Mouse (Mus musculus): Measurements from ENCODE around the gene Vmo1. TPM values are rescaled to one million over a fixed set of nuclear protein-coding genes. Genes with fewer than 3 reads are reported as not detected.
"Not testable (repeated sequence)": the region's sequence is repeated elsewhere in the genome, so short reads cannot be mapped to it uniquely, and the experiment has no call there.

The Vmo1 gene
- polyA plus RNA-seq, 1 experiment from 2014 or later, result 0.42 TPM

- Histone ChIP-seq H3K4me2 (no peak overlapping the region), H3K9me3 (ENCODE audit: control insufficient read depth, low read length) (no peaks in the 10 kb centered on the region), H3K4me3 (ENCODE audit: low read depth, low read length) (no peak overlapping the region), H3K27ac (ENCODE audit: low read depth, low read length) (no peak overlapping the region), H3K4me1 (ENCODE audit: control insufficient read depth, insufficient read depth, low read length) (no peaks in the 10 kb centered on the region), H3K27me3 (ENCODE audit: control insufficient read depth, insufficient read depth, low read length) (no peaks in the 10 kb centered on the region), H3K9ac (ENCODE audit: low read length) (no peak overlapping the region), H3K36me3 (ENCODE audit: control insufficient read depth, insufficient read depth, low read length) (no peaks in the 10 kb centered on the region)
- ATAC-seq (ENCODE audit: low FRiP score) (no peak), DNase-seq (ENCODE audit: low spot score, missing footprints) (no peak)
- 75% methylated on average over 14 of the region's 14 CpGs for WGBS
Observed at GRCm38 (mm10) chr11:70499566-70500475, 14.6 kb downstream of the Vmo1 start.

- Histone ChIP-seq H3K9ac (ENCODE audit: low read length) (no peak overlapping the region), H3K4me2 (no peak overlapping the region), H3K4me3 (ENCODE audit: low read depth, low read length) (no peak overlapping the region), H3K9me3 (ENCODE audit: control insufficient read depth, low read length) (no peaks in the 10 kb centered on the region), H3K36me3 (ENCODE audit: control insufficient read depth, insufficient read depth, low read length) (no peaks in the 10 kb centered on the region), H3K4me1 (ENCODE audit: control insufficient read depth, insufficient read depth, low read length) (no peaks in the 10 kb centered on the region), H3K27me3 (ENCODE audit: control insufficient read depth, insufficient read depth, low read length) (no peaks in the 10 kb centered on the region), H3K27ac (ENCODE audit: low read depth, low read length) (no peak overlapping the region)
- ATAC-seq (ENCODE audit: low FRiP score), result no peak
- WGBS, result 88% methylated on average over 6 of the region's 6 CpGs
- DNase-seq (ENCODE audit: low spot score, missing footprints), result no peak
Observed at GRCm38 (mm10) chr11:70489684-70490083, 24.7 kb downstream of the Vmo1 start.

GRCm38 (mm10) chr11:70489138-70489537, 25.3 kb downstream of the Vmo1 start:
- Histone ChIP-seq H3K4me2 (no peak overlapping the region), H3K4me3 (ENCODE audit: low read depth, low read length) (no peak overlapping the region)

GRCm38 (mm10) chr11:70487816-70488215, 26.6 kb downstream of the Vmo1 start:
- no peak overlapping the region for H3K4me2 ChIP-seq
- WGBS, result 60% methylated on average over 4 of the region's 4 CpGs
- H3K9me3 ChIP-seq (ENCODE audit: control insufficient read depth, low read length), result no peaks in the 10 kb centered on the region
- H3K4me1 ChIP-seq (ENCODE audit: control insufficient read depth, insufficient read depth, low read length), result no peaks in the 10 kb centered on the region
- ATAC-seq (ENCODE audit: low FRiP score) (no peak), DNase-seq (ENCODE audit: low spot score, missing footprints) (no peak)
- H3K4me3 ChIP-seq (ENCODE audit: low read depth, low read length), result no peak overlapping the region
- no peaks in the 10 kb centered on the region for H3K27me3 ChIP-seq (ENCODE audit: control insufficient read depth, insufficient read depth, low read length)
- no peaks in the 10 kb centered on the region for H3K36me3 ChIP-seq (ENCODE audit: control insufficient read depth, insufficient read depth, low read length)
- no peak overlapping the region for H3K27ac ChIP-seq (ENCODE audit: low read depth, low read length)
- no peak overlapping the region for H3K9ac ChIP-seq (ENCODE audit: low read length)

More at GRCm38 (mm10) chr11:70489138-70489537, 25.3 kb downstream of the Vmo1 start:
- no peak overlapping the region for H3K27ac ChIP-seq (ENCODE audit: low read depth, low read length)
- WGBS, result 87% methylated on average over 3 of the region's 3 CpGs
- no peaks in the 10 kb centered on the region for H3K4me1 ChIP-seq (ENCODE audit: control insufficient read depth, insufficient read depth, low read length)
- ATAC-seq (ENCODE audit: low FRiP score), result no peak
- H3K9me3 ChIP-seq (ENCODE audit: control insufficient read depth, low read length), result no peaks in the 10 kb centered on the region
- no peak for DNase-seq (ENCODE audit: low spot score, missing footprints)
- no peaks in the 10 kb centered on the region for H3K36me3 ChIP-seq (ENCODE audit: control insufficient read depth, insufficient read depth, low read length)
- H3K27me3 ChIP-seq (ENCODE audit: control insufficient read depth, insufficient read depth, low read length), result no peaks in the 10 kb centered on the region
- H3K9ac ChIP-seq (ENCODE audit: low read length), result no peak overlapping the region

GRCm38 (mm10) chr11:70485498-70485897, 28.9 kb downstream of the Vmo1 start:
- Histone ChIP-seq H3K9ac (ENCODE audit: low read length) (no peak overlapping the region), H3K4me2 (no peak overlapping the region), H3K4me1 (ENCODE audit: control insufficient read depth, insufficient read depth, low read length) (no peaks in the 10 kb centered on the region), H3K9me3 (ENCODE audit: control insufficient read depth, low read length) (no peaks in the 10 kb centered on the region), H3K27me3 (ENCODE audit: control insufficient read depth, insufficient read depth, low read length) (no peaks in the 10 kb centered on the region), H3K4me3 (ENCODE audit: low read depth, low read length) (no peak overlapping the region), H3K36me3 (ENCODE audit: control insufficient read depth, insufficient read depth, low read length) (no peaks in the 10 kb centered on the region), H3K27ac (ENCODE audit: low read depth, low read length) (no peak overlapping the region)
- WGBS, result 63% methylated on average over 2 of the region's 2 CpGs
- no peak for ATAC-seq (ENCODE audit: low FRiP score)
- DNase-seq (ENCODE audit: low spot score, missing footprints), result no peak

GRCm38 (mm10) chr11:70474872-70475534, 39.4 kb downstream of the Vmo1 start:
- Histone ChIP-seq H3K4me3 (ENCODE audit: low read depth, low read length) (no peak overlapping the region), H3K27me3 (ENCODE audit: control insufficient read depth, insufficient read depth, low read length) (no peaks in the 10 kb centered on the region), H3K9me3 (ENCODE audit: control insufficient read depth, low read length) (no peaks in the 10 kb centered on the region), H3K9ac (ENCODE audit: low read length) (no peak overlapping the region), H3K4me1 (ENCODE audit: control insufficient read depth, insufficient read depth, low read length) (no peaks in the 10 kb centered on the region), H3K27ac (ENCODE audit: low read depth, low read length) (no peak overlapping the region), H3K4me2 (no peak overlapping the region), H3K36me3 (ENCODE audit: control insufficient read depth, insufficient read depth, low read length) (no peaks in the 10 kb centered on the region)
- DNase-seq (ENCODE audit: low spot score, missing footprints) (no peak), ATAC-seq (ENCODE audit: low FRiP score) (no peak)
- WGBS, result 71% methylated on average over 12 of the region's 12 CpGs

GRCm38 (mm10) chr11:70473291-70473690, 41.1 kb downstream of the Vmo1 start:
- not testable (repeated sequence) for H3K9ac ChIP-seq (ENCODE audit: low read length); H3K4me1 ChIP-seq (ENCODE audit: control insufficient read depth, insufficient read depth, low read length); H3K4me2 ChIP-seq; H3K27ac ChIP-seq (ENCODE audit: low read depth, low read length); H3K36me3 ChIP-seq (ENCODE audit: control insufficient read depth, insufficient read depth, low read length); ATAC-seq (ENCODE audit: low FRiP score); H3K4me3 ChIP-seq (ENCODE audit: low read depth, low read length); H3K9me3 ChIP-seq (ENCODE audit: control insufficient read depth, low read length); H3K27me3 ChIP-seq (ENCODE audit: control insufficient read depth, insufficient read depth, low read length); DNase-seq (ENCODE audit: low spot score, missing footprints)
- WGBS, result 84% methylated on average over 5 of the region's 5 CpGs

GRCm38 (mm10) chr11:70472716-70473115, 41.7 kb downstream of the Vmo1 start:
- ATAC-seq (ENCODE audit: low FRiP score) (no peak), DNase-seq (ENCODE audit: low spot score, missing footprints) (no peak)

GRCm38 (mm10) chr11:70469764-70470163, 44.7 kb downstream of the Vmo1 start:
- 82% methylated on average over 3 of the region's 3 CpGs for WGBS
- no peak for ATAC-seq (ENCODE audit: low FRiP score)
- Histone ChIP-seq H3K4me1 (ENCODE audit: control insufficient read depth, insufficient read depth, low read length) (no peaks in the 10 kb centered on the region; the same call in 1 of the 2 replicates), H3K27ac (ENCODE audit: low read depth, low read length) (no peak overlapping the region), H3K9me3 (ENCODE audit: control insufficient read depth, low read length) (no peaks in the 10 kb centered on the region), H3K36me3 (ENCODE audit: control insufficient read depth, insufficient read depth, low read length) (no peaks in the 10 kb centered on the region), H3K9ac (ENCODE audit: low read length) (no peak overlapping the region), H3K4me2 (no peak overlapping the region), H3K27me3 (ENCODE audit: control insufficient read depth, insufficient read depth, low read length) (peaks cover 12% of the 10 kb centered on the region; the same call in 1 of the 2 replicates), H3K4me3 (ENCODE audit: low read depth, low read length) (no peak overlapping the region)
- no peak for DNase-seq (ENCODE audit: low spot score, missing footprints)

More at GRCm38 (mm10) chr11:70472716-70473115, 41.7 kb downstream of the Vmo1 start:
- Histone ChIP-seq H3K4me2 (no peak overlapping the region), H3K27me3 (ENCODE audit: control insufficient read depth, insufficient read depth, low read length) (no peaks in the 10 kb centered on the region), H3K9me3 (ENCODE audit: control insufficient read depth, low read length) (no peaks in the 10 kb centered on the region), H3K27ac (ENCODE audit: low read depth, low read length) (no peak overlapping the region), H3K9ac (ENCODE audit: low read length) (no peak overlapping the region), H3K36me3 (ENCODE audit: control insufficient read depth, insufficient read depth, low read length) (no peaks in the 10 kb centered on the region), H3K4me3 (ENCODE audit: low read depth, low read length) (no peak overlapping the region), H3K4me1 (ENCODE audit: control insufficient read depth, insufficient read depth, low read length) (no peaks in the 10 kb centered on the region)

All from midbrain, embryonic 11.5 days (tissue).